Mouse (Mus musculus) cerebral cortex, adult 2 months (tissue): ENCODE results near the gene Gigyf1.

Experiments used
- WGBS: fragments of 180-500 bp; shearing (Covaris S2); methylation state at CpG from one replicate; pipeline ENCODE4 v1.1.7; 2018; 5-methylcytosine and 5-hydroxymethylcytosine counted together

Gene Gigyf1

GRCm38 (mm10) chr5:137518436-137518835 lies at the start of gene Gigyf1:
TSS of gene Gigyf1 (plus strand) at chr5:137518548.
- WGBS = 67% methylated on average over 5 of the region's 5 CpGs

GRCm38 (mm10) chr5:137472252-137472904 lies 46.0 kb upstream of the Gigyf1 start:
- WGBS = 65% methylated on average over 5 of the region's 5 CpGs

- 78% methylated on average over 2 of the region's 2 CpGs for WGBS
Measured at GRCm38 (mm10) chr5:137474351-137474750, 44.0 kb upstream of the Gigyf1 start.

GRCm38 (mm10) chr5:137476964-137477363 lies 41.4 kb upstream of the Gigyf1 start, which contains the start of gene Zan:
TSS of gene Zan (minus strand) at chr5:137477064.
- WGBS = 84% methylated on average over 5 of the region's 5 CpGs

GRCm38 (mm10) chr5:137481897-137482296 lies 36.5 kb upstream of the Gigyf1 start:
- 30% methylated on average over 8 of the region's 8 CpGs for WGBS

GRCm38 (mm10) chr5:137485071-137485850 lies 33.1 kb upstream of the Gigyf1 start:
- 16% methylated on average over 30 of the region's 30 CpGs for WGBS

- WGBS = 3% methylated on average over 17 of the region's 17 CpGs
Measured at GRCm38 (mm10) chr5:137485851-137486155, 32.5 kb upstream of the Gigyf1 start.

GRCm38 (mm10) chr5:137487616-137488015 lies 30.7 kb upstream of the Gigyf1 start:
- WGBS = 89% methylated on average over 7 of the region's 7 CpGs

GRCm38 (mm10) chr5:137491559-137491958 lies 26.8 kb upstream of the Gigyf1 start:
- 49% methylated on average over 4 of the region's 4 CpGs for WGBS

- 34% methylated on average over 13 of the region's 13 CpGs for WGBS
Measured at GRCm38 (mm10) chr5:137493831-137494230, 24.5 kb upstream of the Gigyf1 start.

- WGBS = 91% methylated on average over 7 of the region's 7 CpGs
Measured at GRCm38 (mm10) chr5:137500186-137500585, 18.2 kb upstream of the Gigyf1 start.

- WGBS = 2% methylated on average over 64 of the region's 64 CpGs
Measured at GRCm38 (mm10) chr5:137501709-137502666, 16.4 kb upstream of the Gigyf1 start, which contains the start of gene Pop7. TSS of gene Pop7 (minus strand) at chr5:137502518.

GRCm38 (mm10) chr5:137502667-137503110 lies 15.7 kb upstream of the Gigyf1 start:
- WGBS = under 1% methylated on average over 30 of the region's 30 CpGs

- WGBS = 73% methylated on average over 6 of the region's 6 CpGs
Measured at GRCm38 (mm10) chr5:137504041-137504440, 14.3 kb upstream of the Gigyf1 start.

GRCm38 (mm10) chr5:137510014-137510501 lies 8.3 kb upstream of the Gigyf1 start:
- WGBS = 1% methylated on average over 29 of the region's 52 CpGs

- 0% methylated on average over 57 of the region's 83 CpGs for WGBS
Measured at GRCm38 (mm10) chr5:137510573-137511390, 7.6 kb upstream of the Gigyf1 start.

GRCm38 (mm10) chr5:137511706-137512105 lies 6.6 kb upstream of the Gigyf1 start:
- WGBS = 33% methylated on average over 3 of the region's 3 CpGs

- WGBS = 69% methylated on average over 11 of the region's 11 CpGs
Measured at GRCm38 (mm10) chr5:137512847-137513794, 5.2 kb upstream of the Gigyf1 start.

GRCm38 (mm10) chr5:137513951-137514721 lies 4.2 kb upstream of the Gigyf1 start:
- WGBS = 65% methylated on average over 12 of the region's 12 CpGs
